Mouse (Mus musculus) adrenal gland, adult 18-20 months (tissue): ENCODE measurements at regions not wholly inside any gene's neighbourhood (a gene's known extent, or its start where the extent isn't known, plus 50 kb on each side); places are given as distances from the start of the nearest gene placed in this dataset.

Experiments used
- DNase-seq, 2 experiments: peaks; one replicate each; pipeline ENCODE4 v3.0.0; 2021 to 2022; ENCODE audit warnings: low spot score in 2 of 2

GRCm38 (mm10) chr7:79518928-79519327 is 52.8 kb upstream of the Polg start:
- no peak for DNase-seq

- DNase-seq = peak in 1 of 2 experiments; percentile 18
Observed at GRCm38 (mm10) chr7:79517581-79518337, 51.6 kb upstream of the Polg start.

- no peak for DNase-seq
Observed at GRCm38 (mm10) chr7:79516287-79516686, 50.1 kb upstream of the Polg start.
